Mouse (Mus musculus): ENCODE data around the gene Zmym4. TPM values are rescaled to one million over a fixed set of nuclear protein-coding genes. Genes with fewer than 3 reads are reported as not detected.

Zmym4 gene
- polyA plus RNA-seq, 1 experiment from 2014 or later, result 22.7 TPM

DNA sequence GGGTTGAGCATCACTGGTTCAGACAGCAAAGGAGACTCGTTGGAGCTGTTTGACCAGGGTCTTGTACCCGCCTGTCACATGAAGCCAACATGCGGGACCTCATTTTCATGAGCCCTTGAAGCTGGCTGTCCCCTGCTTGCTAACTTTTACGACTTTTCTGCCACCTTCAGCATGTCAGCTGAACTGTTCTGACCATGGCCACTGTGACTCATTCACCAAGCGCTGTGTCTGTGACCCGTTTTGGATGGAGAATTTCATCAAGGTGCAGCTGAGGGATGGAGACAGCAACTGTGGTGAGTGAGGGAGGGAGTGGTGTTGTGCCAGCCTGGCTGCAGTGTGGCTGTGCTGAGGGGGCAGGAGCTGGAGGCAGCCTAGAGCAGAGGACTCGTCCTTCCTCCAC, 121.0 kb downstream of the Zmym4 start:
- peaks cover 64% of the 10 kb centered on the region for H3K36me3 ChIP-seq (ENCODE audit: control insufficient read depth, insufficient read depth, low read length)
- no peaks in the 10 kb centered on the region for H3K27me3 ChIP-seq (replicated peaks; ENCODE audit: control insufficient read depth, insufficient read depth, low read length)
- no peaks in the 10 kb centered on the region for H3K9me3 ChIP-seq (replicated peaks; ENCODE audit: control insufficient read depth, low read length)
- H3K9ac ChIP-seq (ENCODE audit: low read length), result no peak overlapping the region
- DNase-seq (ENCODE audit: low spot score), result no peak
- H3K27ac ChIP-seq (ENCODE audit: low read depth, low read length), result no peak overlapping the region
- WGBS, result 71% methylated on average over 7 of the region's 7 CpGs
- no peak for ATAC-seq
- no peak overlapping the region for H3K4me3 ChIP-seq (ENCODE audit: low read depth, low read length)
- H3K4me2 ChIP-seq (ENCODE audit: low read length), result no peak overlapping the region
- H3K4me1 ChIP-seq (ENCODE audit: control insufficient read depth, insufficient read depth, low read length), result no peaks in the 10 kb centered on the region

- Histone ChIP-seq H3K27ac (ENCODE audit: low read depth, low read length) (no peak overlapping the region), H3K36me3 (ENCODE audit: control insufficient read depth, insufficient read depth, low read length) (peaks cover 60% of the 10 kb centered on the region), H3K27me3 (replicated peaks; ENCODE audit: control insufficient read depth, insufficient read depth, low read length) (no peaks in the 10 kb centered on the region), H3K9ac (ENCODE audit: low read length) (no peak overlapping the region), H3K9me3 (replicated peaks; ENCODE audit: control insufficient read depth, low read length) (no peaks in the 10 kb centered on the region), H3K4me3 (ENCODE audit: low read depth, low read length) (no peak overlapping the region), H3K4me1 (ENCODE audit: control insufficient read depth, insufficient read depth, low read length) (no peaks in the 10 kb centered on the region), H3K4me2 (ENCODE audit: low read length) (no peak overlapping the region)
- ATAC-seq (no peak), DNase-seq (ENCODE audit: low spot score) (no peak)
- WGBS, result 83% methylated on average over 4 of the region's 4 CpGs
Measured at GRCm38 (mm10) chr4:126845664-126846063, 122.3 kb downstream of the Zmym4 start.

DNA sequence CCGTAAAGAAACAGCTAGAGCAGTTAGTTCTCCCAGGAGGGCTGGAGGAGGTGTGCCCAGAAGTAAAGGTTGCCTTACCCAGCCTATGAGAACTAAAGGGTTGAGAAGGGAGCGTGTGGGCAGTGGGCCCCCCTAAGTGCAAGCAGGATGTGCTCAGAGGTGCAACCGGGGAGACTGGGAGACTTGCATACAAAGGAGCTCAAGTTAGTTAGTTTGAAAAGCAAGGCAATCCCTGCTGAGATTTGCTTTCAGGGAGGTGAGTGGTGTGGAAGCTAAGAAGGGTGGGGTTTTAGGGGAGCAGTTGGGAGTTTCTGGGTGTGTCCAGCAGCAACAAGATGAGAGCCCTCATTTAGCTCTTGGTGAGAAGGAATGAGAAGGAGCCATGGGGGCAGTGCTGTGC, 125.0 kb downstream of the Zmym4 start:
- Histone ChIP-seq H3K4me2 (ENCODE audit: low read length) (no peak overlapping the region), H3K4me1 (ENCODE audit: control insufficient read depth, insufficient read depth, low read length) (no peaks in the 10 kb centered on the region), H3K27ac (ENCODE audit: low read depth, low read length) (no peak overlapping the region), H3K27me3 (replicated peaks; ENCODE audit: control insufficient read depth, insufficient read depth, low read length) (no peaks in the 10 kb centered on the region), H3K9ac (ENCODE audit: low read length) (no peak overlapping the region), H3K36me3 (ENCODE audit: control insufficient read depth, insufficient read depth, low read length) (peaks cover 55% of the 10 kb centered on the region), H3K9me3 (replicated peaks; ENCODE audit: control insufficient read depth, low read length) (no peaks in the 10 kb centered on the region), H3K4me3 (ENCODE audit: low read depth, low read length) (no peak overlapping the region)
- ATAC-seq, result no peak
- 54% methylated on average over 3 of the region's 3 CpGs for WGBS
- DNase-seq (ENCODE audit: low spot score), result no peak

DNA sequence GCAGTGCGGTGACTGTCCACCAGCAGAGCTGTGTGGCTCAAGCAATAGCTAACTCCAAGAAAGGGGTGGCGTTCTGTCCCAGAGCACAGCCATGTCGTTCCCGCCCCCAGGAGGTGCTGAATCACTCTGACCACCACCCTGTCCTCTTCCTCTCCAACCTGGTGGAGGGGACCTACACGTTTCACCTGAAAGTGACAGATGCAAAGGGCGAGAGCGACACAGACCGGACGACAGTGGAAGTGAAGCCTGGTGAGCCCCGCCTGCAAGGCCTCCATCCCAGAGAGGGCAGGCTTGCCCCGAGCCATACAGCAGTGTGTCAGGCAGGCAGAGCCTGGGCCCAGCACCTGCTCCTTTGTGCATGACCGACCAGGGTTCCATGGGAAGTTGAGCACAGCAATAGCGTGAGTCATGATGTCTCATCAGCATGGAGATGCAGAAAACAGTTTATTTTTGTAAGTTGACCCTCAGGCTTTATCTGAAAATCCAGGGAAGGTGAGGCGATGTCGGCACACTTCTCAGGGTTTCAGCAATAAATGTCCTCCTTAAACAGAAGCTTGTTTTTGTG, 126.9 kb downstream of the Zmym4 start:
- Histone ChIP-seq H3K4me1 (ENCODE audit: control insufficient read depth, insufficient read depth, low read length) (no peaks in the 10 kb centered on the region), H3K9me3 (replicated peaks; ENCODE audit: control insufficient read depth, low read length) (no peaks in the 10 kb centered on the region), H3K4me3 (ENCODE audit: low read depth, low read length) (no peak overlapping the region), H3K27ac (ENCODE audit: low read depth, low read length) (no peak overlapping the region), H3K4me2 (ENCODE audit: low read length) (no peak overlapping the region), H3K9ac (ENCODE audit: low read length) (no peak overlapping the region; the same call in 1 of the 2 replicates), H3K27me3 (replicated peaks; ENCODE audit: control insufficient read depth, insufficient read depth, low read length) (no peaks in the 10 kb centered on the region), H3K36me3 (ENCODE audit: control insufficient read depth, insufficient read depth, low read length) (peaks cover 50% of the 10 kb centered on the region)
- no peak for DNase-seq (ENCODE audit: low spot score)
- no peak for ATAC-seq
- 92% methylated on average over 15 of the region's 15 CpGs for WGBS

DNA sequence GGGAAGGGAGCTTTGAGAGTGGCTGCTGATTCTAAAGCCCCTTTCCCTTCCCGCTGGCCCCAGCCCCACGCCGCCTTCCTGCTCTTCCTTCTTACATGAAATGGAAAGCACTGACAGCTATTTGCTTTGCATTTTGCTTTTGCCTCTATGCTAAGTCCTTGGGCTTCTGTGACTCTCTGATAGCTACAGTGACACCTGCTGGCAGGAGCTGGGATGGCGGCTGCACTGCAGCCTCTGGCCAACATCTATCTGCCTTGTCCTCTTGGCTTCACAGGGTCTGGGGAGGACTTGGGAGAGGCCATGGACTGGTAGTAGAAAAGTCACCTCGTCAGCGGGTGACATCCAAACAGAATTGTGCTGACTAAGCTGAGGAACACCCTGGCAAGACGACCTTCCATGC, 128.1 kb downstream of the Zmym4 start:
- H3K9ac ChIP-seq (ENCODE audit: low read length), result no peak overlapping the region
- DNase-seq (ENCODE audit: low spot score), result peak; percentile 91
- no peaks in the 10 kb centered on the region for H3K9me3 ChIP-seq (replicated peaks; ENCODE audit: control insufficient read depth, low read length)
- H3K36me3 ChIP-seq (ENCODE audit: control insufficient read depth, insufficient read depth, low read length), result peaks cover 61% of the 10 kb centered on the region
- H3K4me2 ChIP-seq (ENCODE audit: low read length), result no peak overlapping the region
- H3K27me3 ChIP-seq (replicated peaks; ENCODE audit: control insufficient read depth, insufficient read depth, low read length), result no peaks in the 10 kb centered on the region
- H3K4me3 ChIP-seq (ENCODE audit: low read depth, low read length), result no peak overlapping the region
- no peaks in the 10 kb centered on the region for H3K4me1 ChIP-seq (ENCODE audit: control insufficient read depth, insufficient read depth, low read length)
- 19% methylated on average over 7 of the region's 7 CpGs for WGBS
- ATAC-seq, result peak; percentile 50
- H3K27ac ChIP-seq (ENCODE audit: low read depth, low read length), result no peak overlapping the region

DNA sequence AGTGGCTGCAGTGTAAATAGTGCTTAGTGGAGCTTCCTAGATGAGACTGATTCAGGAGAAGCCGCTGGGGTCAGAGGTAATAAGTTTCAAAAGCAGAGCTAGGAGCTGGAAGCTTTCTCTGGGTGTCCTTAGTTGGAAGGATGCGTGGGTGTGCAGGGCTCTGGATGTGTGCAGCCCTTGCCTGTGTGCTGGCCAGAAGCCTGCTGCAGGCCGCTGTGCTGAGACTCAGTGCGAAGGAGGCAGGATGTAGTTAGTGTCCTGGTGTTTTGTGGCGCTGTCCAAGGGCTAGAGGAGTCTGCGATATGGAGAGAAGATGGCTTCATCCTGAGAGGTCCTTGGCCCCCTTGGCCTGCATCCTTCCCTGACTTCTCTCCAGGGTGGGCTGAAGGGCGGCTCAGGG, 129.1 kb downstream of the Zmym4 start:
- H3K4me3 ChIP-seq (ENCODE audit: low read depth, low read length), result no peak overlapping the region
- H3K9me3 ChIP-seq (replicated peaks; ENCODE audit: control insufficient read depth, low read length), result no peaks in the 10 kb centered on the region
- no peaks in the 10 kb centered on the region for H3K4me1 ChIP-seq (ENCODE audit: control insufficient read depth, insufficient read depth, low read length)
- no peaks in the 10 kb centered on the region for H3K27me3 ChIP-seq (replicated peaks; ENCODE audit: control insufficient read depth, insufficient read depth, low read length)
- WGBS, result 88% methylated on average over 7 of the region's 7 CpGs
- H3K4me2 ChIP-seq (ENCODE audit: low read length), result no peak overlapping the region
- no peak overlapping the region for H3K9ac ChIP-seq (ENCODE audit: low read length)
- peaks cover 61% of the 10 kb centered on the region for H3K36me3 ChIP-seq (ENCODE audit: control insufficient read depth, insufficient read depth, low read length)
- no peak overlapping the region for H3K27ac ChIP-seq (ENCODE audit: low read depth, low read length)
- DNase-seq (ENCODE audit: low spot score) (no peak), ATAC-seq (no peak)

DNA sequence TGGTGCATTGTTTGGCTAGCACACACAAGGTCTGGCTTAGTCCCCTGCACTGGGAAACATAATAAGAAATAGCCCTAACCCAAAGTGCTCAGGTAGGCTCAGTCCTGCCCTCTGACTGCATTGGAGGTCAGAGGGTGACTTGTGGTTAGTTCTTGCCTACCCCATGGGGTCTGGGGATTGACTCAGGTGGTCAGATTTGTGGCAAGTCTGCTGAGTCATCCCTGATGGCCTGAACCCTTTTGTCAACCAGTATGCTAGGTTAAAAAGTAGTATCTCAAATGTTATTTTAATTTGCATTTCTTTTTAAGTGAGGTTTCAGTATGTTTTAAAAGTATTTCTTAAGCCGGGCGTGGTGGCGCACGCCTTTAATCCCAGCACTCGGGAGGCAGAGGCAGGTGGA, 136.8 kb downstream of the Zmym4 start:
- H3K36me3 ChIP-seq (ENCODE audit: control insufficient read depth, insufficient read depth, low read length), result peaks cover 51% of the 10 kb centered on the region
- 95% methylated on average over 5 of the region's 5 CpGs for WGBS

GRCm38 (mm10) chr4:126823917-126824316, 144.0 kb downstream of the Zmym4 start:
- Histone ChIP-seq H3K4me2 (ENCODE audit: low read length) (no peak overlapping the region), H3K9ac (ENCODE audit: low read length) (no peak overlapping the region), H3K27me3 (replicated peaks; ENCODE audit: control insufficient read depth, insufficient read depth, low read length) (no peaks in the 10 kb centered on the region), H3K4me3 (ENCODE audit: low read depth, low read length) (no peak overlapping the region), H3K36me3 (ENCODE audit: control insufficient read depth, insufficient read depth, low read length) (peaks cover 6% of the 10 kb centered on the region; the same call in 1 of the 2 replicates), H3K27ac (ENCODE audit: low read depth, low read length) (no peak overlapping the region), H3K9me3 (replicated peaks; ENCODE audit: control insufficient read depth, low read length) (no peaks in the 10 kb centered on the region), H3K4me1 (ENCODE audit: control insufficient read depth, insufficient read depth, low read length) (0 out of 2 replicates have a peak, but pooled peaks cover 4% of the 10 kb centered on the region)
- ATAC-seq (no peak), DNase-seq (ENCODE audit: low spot score) (no peak)
- WGBS, result 88% methylated on average over 5 of the region's 5 CpGs

More for the DNA sequence above, 136.8 kb downstream of the Zmym4 start:
- no peak overlapping the region for H3K4me3 ChIP-seq (ENCODE audit: low read depth, low read length)
- H3K9me3 ChIP-seq (replicated peaks; ENCODE audit: control insufficient read depth, low read length), result no peaks in the 10 kb centered on the region
- H3K4me2 ChIP-seq (ENCODE audit: low read length), result no peak overlapping the region
- no peak overlapping the region for H3K9ac ChIP-seq (ENCODE audit: low read length)
- no peak overlapping the region for H3K27ac ChIP-seq (ENCODE audit: low read depth, low read length)
- no peaks in the 10 kb centered on the region for H3K27me3 ChIP-seq (replicated peaks; ENCODE audit: control insufficient read depth, insufficient read depth, low read length)
- no peak for DNase-seq (ENCODE audit: low spot score)
- ATAC-seq, result no peak
- H3K4me1 ChIP-seq (ENCODE audit: control insufficient read depth, insufficient read depth, low read length), result no peaks in the 10 kb centered on the region

- no peak overlapping the region; the same call in 1 of the 2 replicates for H3K27ac ChIP-seq (ENCODE audit: low read depth, low read length)
Measured at GRCm38 (mm10) chr4:126822891-126823882, 144.7 kb downstream of the Zmym4 start.

More at GRCm38 (mm10) chr4:126822891-126823882, 144.7 kb downstream of the Zmym4 start:
- 44% methylated on average over 9 of the region's 9 CpGs for WGBS
- Histone ChIP-seq H3K36me3 (ENCODE audit: control insufficient read depth, insufficient read depth, low read length) (peaks cover 5% of the 10 kb centered on the region; the same call in 1 of the 2 replicates), H3K27me3 (replicated peaks; ENCODE audit: control insufficient read depth, insufficient read depth, low read length) (no peaks in the 10 kb centered on the region), H3K4me2 (ENCODE audit: low read length) (no peak overlapping the region), H3K9me3 (replicated peaks; ENCODE audit: control insufficient read depth, low read length) (no peaks in the 10 kb centered on the region), H3K4me3 (ENCODE audit: low read depth, low read length) (no peak overlapping the region), H3K9ac (ENCODE audit: low read length) (no peak overlapping the region), H3K4me1 (ENCODE audit: control insufficient read depth, insufficient read depth, low read length) (0 out of 2 replicates have a peak, but pooled peaks cover 4% of the 10 kb centered on the region)
- ATAC-seq (no peak), DNase-seq (ENCODE audit: low spot score) (peak; percentile 43)

Measured in forebrain, embryonic 14.5 days (tissue).